Mouse (Mus musculus): ENCODE results near the gene Crhr2. TPM values are rescaled to one million over a fixed set of nuclear protein-coding genes. Genes with fewer than 3 reads are reported as not detected.

Crhr2 gene
- polyA plus RNA-seq, 1 experiment from 2014 or later, result 0.35 TPM

GRCm38 (mm10) chr6:55108358-55108757, 24.5 kb downstream of the Crhr2 start:
- no peaks in the 10 kb centered on the region; the same call in 1 of the 2 replicates for H3K27me3 ChIP-seq (replicated peaks)
- H3K4me1 ChIP-seq, result no peaks in the 10 kb centered on the region
- H3K9me3 ChIP-seq, result no peaks in the 10 kb centered on the region
- no peak overlapping the region for H3K4me3 ChIP-seq (replicated peaks)
- no peak for ATAC-seq (ENCODE audit: insufficient read depth, low FRiP score, low read depth)
- H3K4me2 ChIP-seq, result no peak overlapping the region
- 12% methylated on average over 7 of the region's 7 CpGs for WGBS
- no peaks in the 10 kb centered on the region for H3K36me3 ChIP-seq
- H3K9ac ChIP-seq, result no peak overlapping the region
- no peak overlapping the region for H3K27ac ChIP-seq

GRCm38 (mm10) chr6:55098603-55099002, 34.2 kb downstream of the Crhr2 start:
- Histone ChIP-seq H3K36me3 (no peaks in the 10 kb centered on the region), H3K27ac (no peak overlapping the region), H3K4me1 (no peaks in the 10 kb centered on the region), H3K4me2 (no peak overlapping the region), H3K4me3 (replicated peaks) (no peak overlapping the region), H3K9ac (no peak overlapping the region), H3K27me3 (replicated peaks) (no peaks in the 10 kb centered on the region), H3K9me3 (no peaks in the 10 kb centered on the region)
- WGBS, result 68% methylated on average over 5 of the region's 5 CpGs
- ATAC-seq (ENCODE audit: insufficient read depth, low FRiP score, low read depth), result no peak

GRCm38 (mm10) chr6:55098030-55098429, 34.8 kb downstream of the Crhr2 start:
- Histone ChIP-seq H3K4me3 (replicated peaks) (no peak overlapping the region), H3K9ac (no peak overlapping the region)
- no peak for ATAC-seq (ENCODE audit: insufficient read depth, low FRiP score, low read depth)

GRCm38 (mm10) chr6:55093431-55094146, 39.2 kb downstream of the Crhr2 start:
- 32% methylated on average over 6 of the region's 6 CpGs for WGBS
- no peaks in the 10 kb centered on the region for H3K27me3 ChIP-seq (replicated peaks)
- H3K4me3 ChIP-seq (replicated peaks), result no peak overlapping the region
- no peak for ATAC-seq (ENCODE audit: insufficient read depth, low FRiP score, low read depth)
- no peaks in the 10 kb centered on the region for H3K36me3 ChIP-seq
- no peak overlapping the region for H3K9ac ChIP-seq
- H3K4me1 ChIP-seq, result no peaks in the 10 kb centered on the region
- H3K9me3 ChIP-seq, result no peaks in the 10 kb centered on the region
- H3K4me2 ChIP-seq, result no peak overlapping the region
- no peak overlapping the region for H3K27ac ChIP-seq

More at GRCm38 (mm10) chr6:55098030-55098429, 34.8 kb downstream of the Crhr2 start:
- H3K4me1 ChIP-seq, result no peaks in the 10 kb centered on the region
- no peaks in the 10 kb centered on the region for H3K36me3 ChIP-seq
- no peaks in the 10 kb centered on the region for H3K27me3 ChIP-seq (replicated peaks)
- no peaks in the 10 kb centered on the region for H3K9me3 ChIP-seq
- H3K27ac ChIP-seq, result no peak overlapping the region
- 49% methylated on average over 5 of the region's 5 CpGs for WGBS
- no peak overlapping the region for H3K4me2 ChIP-seq

GRCm38 (mm10) chr6:55091396-55091795, 41.4 kb downstream of the Crhr2 start:
- no peaks in the 10 kb centered on the region for H3K27me3 ChIP-seq (replicated peaks)

GRCm38 (mm10) chr6:55090639-55091038, 42.2 kb downstream of the Crhr2 start:
- no peak for ATAC-seq (ENCODE audit: insufficient read depth, low FRiP score, low read depth)
- Histone ChIP-seq H3K4me2 (no peak overlapping the region), H3K9me3 (no peaks in the 10 kb centered on the region), H3K4me3 (replicated peaks) (no peak overlapping the region), H3K27me3 (replicated peaks) (no peaks in the 10 kb centered on the region), H3K36me3 (no peaks in the 10 kb centered on the region), H3K9ac (no peak overlapping the region), H3K27ac (no peak overlapping the region), H3K4me1 (no peaks in the 10 kb centered on the region)
- WGBS, result 33% methylated on average over 4 of the region's 4 CpGs

More at GRCm38 (mm10) chr6:55091396-55091795, 41.4 kb downstream of the Crhr2 start:
- no peaks in the 10 kb centered on the region for H3K36me3 ChIP-seq
- no peak overlapping the region for H3K4me3 ChIP-seq (replicated peaks)
- no peak for ATAC-seq (ENCODE audit: insufficient read depth, low FRiP score, low read depth)
- H3K27ac ChIP-seq, result no peak overlapping the region
- no peak overlapping the region for H3K4me2 ChIP-seq
- 94% methylated on average over 9 of the region's 9 CpGs for WGBS
- no peak overlapping the region for H3K9ac ChIP-seq
- H3K4me1 ChIP-seq, result no peaks in the 10 kb centered on the region
- H3K9me3 ChIP-seq, result no peaks in the 10 kb centered on the region

DNA sequence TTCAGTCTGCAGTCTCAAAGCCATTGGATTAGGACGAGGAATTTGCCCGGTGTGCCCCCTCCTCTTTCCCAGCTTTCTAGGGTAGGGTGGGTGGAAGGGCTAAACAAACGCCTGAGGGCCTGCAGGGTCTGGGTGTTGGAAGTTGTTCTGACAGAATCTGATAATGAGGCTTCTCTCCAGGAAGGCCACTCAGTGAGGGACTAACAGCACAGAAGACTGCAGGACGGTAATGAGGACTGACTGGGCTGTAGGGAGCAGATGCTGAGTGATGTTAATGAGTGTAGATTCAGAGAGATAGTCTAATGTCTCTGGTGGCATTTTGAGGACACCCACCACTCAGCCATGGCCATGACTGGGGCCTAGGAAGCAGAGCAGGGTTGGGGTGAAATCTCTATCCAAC, 45.5 kb downstream of the Crhr2 start:
- no peaks in the 10 kb centered on the region for H3K27me3 ChIP-seq (replicated peaks)
- no peak overlapping the region for H3K27ac ChIP-seq
- 43% methylated on average over 4 of the region's 4 CpGs for WGBS
- H3K9ac ChIP-seq, result no peak overlapping the region
- no peaks in the 10 kb centered on the region for H3K36me3 ChIP-seq
- H3K4me2 ChIP-seq, result no peak overlapping the region
- H3K4me3 ChIP-seq (replicated peaks), result no peak overlapping the region
- H3K4me1 ChIP-seq, result no peaks in the 10 kb centered on the region
- ATAC-seq (ENCODE audit: insufficient read depth, low FRiP score, low read depth), result no peak
- H3K9me3 ChIP-seq, result no peaks in the 10 kb centered on the region

DNA sequence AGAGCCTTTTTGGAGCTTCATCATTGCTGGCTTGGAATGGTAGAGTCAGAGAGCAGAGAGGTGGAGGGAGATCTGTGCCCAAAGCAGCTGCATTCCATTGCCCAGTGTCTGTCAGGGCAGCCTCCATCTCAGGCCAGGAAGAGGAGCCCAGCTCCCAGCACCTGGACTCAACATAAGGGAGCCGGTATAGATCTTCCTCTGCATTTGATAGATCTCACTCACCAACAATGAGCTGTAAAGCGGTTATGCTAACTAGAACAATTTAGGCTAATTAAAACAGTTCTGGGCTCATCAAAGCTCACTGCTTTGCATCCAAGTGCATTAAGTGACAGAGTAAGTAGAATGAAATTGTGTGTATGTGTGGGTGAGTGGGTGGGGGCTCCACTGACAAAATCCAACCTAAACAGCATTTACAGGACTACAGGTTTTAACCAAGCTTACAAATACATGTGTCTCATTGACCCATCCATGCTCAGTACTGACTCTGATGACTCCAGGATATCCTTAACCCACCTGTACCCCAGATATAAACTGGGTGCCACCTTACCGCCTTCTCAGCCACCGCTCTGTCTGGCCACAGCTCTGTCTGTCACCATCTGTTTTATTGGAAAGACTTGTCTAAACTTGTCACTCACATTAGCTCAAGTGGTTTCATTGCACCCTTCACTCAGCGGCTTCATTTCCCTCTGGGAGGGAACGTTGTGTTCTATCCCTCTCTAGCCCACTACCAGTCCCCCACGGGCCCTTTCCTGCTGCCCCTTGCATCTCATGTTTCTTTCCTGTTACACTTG, 50.4 kb downstream of the Crhr2 start:
- Histone ChIP-seq H3K27me3 (replicated peaks) (no peaks in the 10 kb centered on the region), H3K9me3 (no peaks in the 10 kb centered on the region), H3K9ac (no peak overlapping the region), H3K4me2 (no peak overlapping the region), H3K4me1 (no peaks in the 10 kb centered on the region), H3K27ac (no peak overlapping the region), H3K36me3 (peaks cover 22% of the 10 kb centered on the region), H3K4me3 (replicated peaks) (no peak overlapping the region)
- no peak for ATAC-seq (ENCODE audit: insufficient read depth, low FRiP score, low read depth)
- WGBS, result 76% methylated on average over 7 of the region's 7 CpGs

DNA sequence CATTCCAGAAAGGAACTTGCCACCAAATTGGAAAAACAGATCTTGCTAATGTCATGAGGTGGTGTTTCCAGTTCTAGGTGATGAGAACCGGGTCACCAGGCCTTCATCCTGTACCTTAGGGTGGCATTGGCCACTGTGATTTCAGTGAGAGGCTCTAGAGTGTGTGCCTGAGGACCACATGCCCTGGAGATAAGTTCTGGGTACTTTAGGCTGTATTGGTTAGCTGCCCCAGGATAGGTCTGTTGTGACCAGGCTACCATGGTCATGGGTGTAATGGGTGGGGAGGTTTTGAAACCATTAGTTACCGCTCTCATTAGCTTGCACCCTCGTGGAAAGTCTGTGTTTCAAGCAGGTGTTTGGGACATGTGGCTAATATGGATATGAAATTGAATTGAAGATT, 51.4 kb downstream of the Crhr2 start:
- Histone ChIP-seq H3K9ac (no peak overlapping the region), H3K4me1 (no peaks in the 10 kb centered on the region), H3K4me3 (replicated peaks) (no peak overlapping the region), H3K9me3 (no peaks in the 10 kb centered on the region), H3K27me3 (replicated peaks) (no peaks in the 10 kb centered on the region), H3K36me3 (peaks cover 29% of the 10 kb centered on the region), H3K4me2 (no peak overlapping the region), H3K27ac (no peak overlapping the region)
- WGBS, result 88% methylated on average over 3 of the region's 3 CpGs
- ATAC-seq (ENCODE audit: insufficient read depth, low FRiP score, low read depth), result no peak

DNA sequence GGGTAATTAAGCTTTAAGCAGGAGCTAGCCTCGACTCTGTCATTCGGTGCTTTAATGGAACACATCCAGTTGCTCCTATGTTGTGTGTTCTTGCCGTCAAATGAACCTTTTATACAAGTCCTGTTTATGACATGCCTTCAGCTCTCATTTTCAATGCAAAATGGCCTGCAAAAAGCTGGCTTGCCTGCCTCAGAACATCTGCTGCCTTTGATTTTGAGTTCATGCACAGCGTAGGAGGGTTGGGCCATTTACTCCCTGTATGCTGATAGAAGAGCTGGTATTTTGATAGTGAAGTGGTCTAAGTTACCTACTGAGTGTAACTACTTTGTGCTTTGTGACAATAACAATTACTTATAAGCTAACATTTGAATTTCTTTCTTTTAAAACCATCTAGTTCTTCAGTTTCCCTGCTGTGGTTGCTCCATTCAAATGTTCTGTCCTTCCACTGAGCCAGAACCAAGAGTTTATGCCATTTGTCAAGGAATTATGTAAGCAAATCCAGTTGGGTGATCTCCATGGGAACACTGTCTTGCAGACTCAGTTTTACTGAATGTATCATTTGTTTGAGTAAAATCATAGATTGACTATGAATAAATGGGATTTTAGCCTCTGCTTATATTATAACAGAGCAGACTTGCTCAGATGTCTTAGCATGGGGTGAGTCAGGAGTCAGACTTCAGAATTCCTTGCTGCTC, 56.1 kb downstream of the Crhr2 start:
- peaks cover 42% of the 10 kb centered on the region for H3K36me3 ChIP-seq

GRCm38 (mm10) chr6:55065903-55066302, 66.9 kb downstream of the Crhr2 start:
- no peaks in the 10 kb centered on the region for H3K9me3 ChIP-seq
- no peaks in the 10 kb centered on the region for H3K27me3 ChIP-seq (replicated peaks)
- H3K4me1 ChIP-seq, result no peaks in the 10 kb centered on the region
- H3K36me3 ChIP-seq, result peaks cover 38% of the 10 kb centered on the region
- no peak overlapping the region for H3K4me2 ChIP-seq
- ATAC-seq (ENCODE audit: insufficient read depth, low FRiP score, low read depth), result no peak
- no peak overlapping the region for H3K4me3 ChIP-seq (replicated peaks)
- H3K27ac ChIP-seq, result no peak overlapping the region
- 91% methylated on average over 2 of the region's 2 CpGs for WGBS
- H3K9ac ChIP-seq, result no peak overlapping the region

More for the DNA sequence above, 56.1 kb downstream of the Crhr2 start:
- no peaks in the 10 kb centered on the region for H3K27me3 ChIP-seq (replicated peaks)
- H3K4me2 ChIP-seq, result no peak overlapping the region
- ATAC-seq (ENCODE audit: insufficient read depth, low FRiP score, low read depth), result no peak
- no peak overlapping the region for H3K4me3 ChIP-seq (replicated peaks)
- H3K9me3 ChIP-seq, result no peaks in the 10 kb centered on the region
- H3K27ac ChIP-seq, result no peak overlapping the region
- 68% methylated on average over 4 of the region's 4 CpGs for WGBS
- no peaks in the 10 kb centered on the region for H3K4me1 ChIP-seq
- H3K9ac ChIP-seq, result no peak overlapping the region

- Histone ChIP-seq H3K27ac (no peak overlapping the region), H3K4me2 (no peak overlapping the region), H3K4me3 (replicated peaks) (no peak overlapping the region), H3K27me3 (replicated peaks) (no peaks in the 10 kb centered on the region), H3K36me3 (peaks cover 36% of the 10 kb centered on the region), H3K4me1 (no peaks in the 10 kb centered on the region), H3K9me3 (no peaks in the 10 kb centered on the region), H3K9ac (no peak overlapping the region)
- 86% methylated on average over 7 of the region's 7 CpGs for WGBS
- no peak for ATAC-seq (ENCODE audit: insufficient read depth, low FRiP score, low read depth)
These were observed 68.4 kb downstream of the Crhr2 start for GRCm38 (mm10) chr6:55064477-55064827.

Data from stomach, embryonic 15.5 days (tissue).